Mouse (Mus musculus) B cell, adult 67 days (primary cell): ENCODE measurements around the gene Kif3b. TPM values are rescaled to one million over a fixed set of nuclear protein-coding genes. Genes with fewer than 3 reads are reported as not detected.

Experiments
- total RNA-seq, 2 experiments: library from RNA; stranded (reverse); gene quantifications; 4 replicates each; pipeline ENCODE4 v1.2.4; 2023

The Kif3b gene
- total RNA-seq, result 10 to 100 TPM; 19.0 to 20.5 TPM

GRCm38 (mm10) chr2:153290938-153291928 is at the start of gene Kif3b:
Gene Kif3b (plus strand): TSS chr2:153291413.

DNA sequence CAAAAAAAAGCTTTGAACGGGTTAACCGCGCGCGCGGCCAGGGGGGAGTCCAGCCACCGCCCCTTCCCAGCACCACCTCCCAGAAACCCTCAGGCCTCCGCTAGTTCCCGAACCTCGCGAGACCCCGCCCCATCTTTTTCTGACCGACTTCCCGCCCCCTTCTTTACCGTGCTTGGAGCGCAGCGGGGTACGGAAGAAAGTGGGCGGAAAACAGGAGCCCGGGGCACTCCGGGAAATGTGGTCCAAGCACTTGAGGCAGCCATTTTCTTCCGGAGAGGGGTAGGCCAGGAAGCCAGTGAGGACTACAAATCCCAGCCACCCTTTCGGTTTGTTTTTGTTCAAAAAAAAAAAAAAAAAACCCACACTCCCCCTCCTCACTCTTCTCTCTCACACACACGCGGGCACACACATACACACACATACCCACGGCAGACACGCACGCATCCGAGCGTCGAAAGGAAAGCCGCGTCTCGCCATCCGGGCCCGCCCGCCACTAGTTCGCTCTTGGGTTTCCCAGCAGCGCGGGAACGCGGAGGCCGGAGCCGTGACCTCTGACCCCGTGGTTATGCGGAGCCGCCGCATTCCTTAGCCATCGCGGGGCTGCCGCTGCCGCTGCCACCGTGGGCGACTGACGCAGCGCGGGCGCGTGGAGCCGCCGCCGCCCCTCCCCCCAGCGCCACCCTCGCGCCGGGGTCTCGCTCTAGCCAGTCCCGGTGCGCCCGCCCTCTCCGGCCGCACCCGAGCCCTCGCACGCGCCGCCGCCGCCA is 54.4 kb downstream of the Kif3b start, which contains the start of gene Asxl1:
Gene Asxl1 (plus strand): TSS at position 376 of the 767 bp plus-strand sequence.

Other genes with a start within 250 kb of the Kif3b start
- gene Ccm2l, start 225.5 kb upstream of the Kif3b start, total RNA-seq, result not detected
- gene Hck, start 182.9 kb upstream of the Kif3b start, total RNA-seq, result 100 to 1,000 TPM; 142 to 161 TPM
- gene Tm9sf4, start 130.1 kb upstream of the Kif3b start, total RNA-seq, result 10 to 100 TPM; 71.6 to 71.8 TPM
- gene Tspyl3, start 66.0 kb upstream of the Kif3b start, total RNA-seq, result 10 to 100 TPM; 17.9 to 19.4 TPM
- 10 to 100 TPM; 24.7 to 29.7 TPM for gene Plagl2, start 50.0 kb upstream of the Kif3b start, total RNA-seq
- 10 to 100 TPM; 34.0 to 37.9 TPM for gene Pofut1, start 49.9 kb upstream of the Kif3b start, total RNA-seq
- gene Asxl1, start 54.4 kb downstream of the Kif3b start, total RNA-seq, result 10 to 100 TPM; 49.8 to 52.1 TPM
- gene 4930404H24Rik, start 201.4 kb downstream of the Kif3b start, total RNA-seq, result not detected
- 1 to 10 TPM in 1 of 2 experiments, under 1 TPM in 1; 0.84 to 1.5 TPM for gene Nol4l, start 238.6 kb downstream of the Kif3b start, total RNA-seq